Mouse (Mus musculus): Measurements from ENCODE around the gene Rps10. TPM values are rescaled to one million over a fixed set of nuclear protein-coding genes. Genes with fewer than 3 reads are reported as not detected.
"Not testable (repeated sequence)": the region's sequence is repeated elsewhere in the genome, so short reads cannot be mapped to it uniquely, and the experiment has no call there.

The Rps10 gene
- polyA plus RNA-seq, 1 experiment from 2014 or later: 1,122 TPM

DNA sequence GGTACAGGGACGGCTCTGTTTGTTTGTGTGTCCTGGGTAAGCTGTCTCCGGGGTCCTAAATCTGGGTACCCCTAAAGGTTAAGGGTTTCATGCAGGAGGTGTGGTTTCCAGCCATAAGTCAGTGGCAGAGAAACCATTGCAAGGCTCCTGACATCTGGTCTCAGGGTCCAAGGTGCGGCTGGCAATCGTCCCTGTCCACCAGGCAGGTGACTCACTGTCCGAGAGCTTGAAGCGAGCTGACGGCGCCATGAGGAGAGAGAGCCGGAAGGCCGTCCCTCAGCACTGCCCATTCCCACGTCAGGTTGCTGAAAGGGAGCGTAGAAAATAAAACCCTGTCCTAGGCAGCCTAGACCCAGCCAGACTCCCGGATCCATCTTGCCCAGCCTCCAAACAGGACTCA, 14.1 kb upstream of the Rps10 start:
- Histone ChIP-seq H3K27me3 (replicated peaks; ENCODE audit: control insufficient read depth, insufficient read depth, low read length) (peaks cover 9% of the 10 kb centered on the region), H3K9me3 (ENCODE audit: control insufficient read depth, low read length) (no peaks in the 10 kb centered on the region), H3K4me2 (ENCODE audit: low read depth, low read length) (no peak overlapping the region), H3K36me3 (ENCODE audit: control insufficient read depth, insufficient read depth, low read length) (no peaks in the 10 kb centered on the region), H3K27ac (replicated peaks; ENCODE audit: low read depth, low read length) (no peak overlapping the region), H3K9ac (ENCODE audit: low read depth, low read length) (no peak overlapping the region), H3K4me3 (ENCODE audit: low read depth, low read length) (no peak overlapping the region), H3K4me1 (ENCODE audit: control insufficient read depth, insufficient read depth, low read length) (peaks cover 5% of the 10 kb centered on the region)
- 77% methylated on average over 12 of the region's 13 CpGs for WGBS
- ATAC-seq (ENCODE audit: low read depth): no peak
- DNase-seq (ENCODE audit: low spot score): no peak

DNA sequence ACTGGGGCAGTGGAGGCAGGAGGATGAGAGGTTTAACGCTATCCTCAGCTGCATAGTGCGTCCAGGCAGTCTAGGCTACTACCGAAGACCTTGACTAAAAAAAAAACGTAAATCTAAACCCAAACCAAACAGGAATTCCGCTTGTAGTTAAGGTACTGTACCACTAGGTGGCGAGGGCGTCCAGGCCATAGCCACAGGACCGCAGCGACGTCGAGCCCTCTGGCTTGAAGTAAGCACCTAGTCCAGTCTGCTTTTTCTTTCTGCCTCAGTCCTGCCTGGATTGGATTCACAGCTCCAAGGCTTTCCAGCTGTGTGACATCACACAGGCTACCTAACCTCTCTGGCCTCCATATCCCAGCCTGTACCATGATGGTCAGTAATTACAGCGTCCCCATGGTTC, 13.7 kb upstream of the Rps10 start:
- Histone ChIP-seq H3K4me3 (ENCODE audit: low read depth, low read length) (no peak overlapping the region), H3K4me2 (ENCODE audit: low read depth, low read length) (no peak overlapping the region), H3K36me3 (ENCODE audit: control insufficient read depth, insufficient read depth, low read length) (no peaks in the 10 kb centered on the region), H3K27ac (replicated peaks; ENCODE audit: low read depth, low read length) (no peak overlapping the region), H3K9ac (ENCODE audit: low read depth, low read length) (no peak overlapping the region), H3K9me3 (ENCODE audit: control insufficient read depth, low read length) (no peaks in the 10 kb centered on the region), H3K4me1 (ENCODE audit: control insufficient read depth, insufficient read depth, low read length) (0 out of 2 replicates have a peak, but pooled peaks cover under 1% of the 10 kb centered on the region), H3K27me3 (replicated peaks; ENCODE audit: control insufficient read depth, insufficient read depth, low read length) (peaks cover 5% of the 10 kb centered on the region)
- 8% methylated on average over 12 of the region's 12 CpGs for WGBS
- peak; percentile 51 for DNase-seq (ENCODE audit: low spot score)
- ATAC-seq (ENCODE audit: low read depth): no peak

DNA sequence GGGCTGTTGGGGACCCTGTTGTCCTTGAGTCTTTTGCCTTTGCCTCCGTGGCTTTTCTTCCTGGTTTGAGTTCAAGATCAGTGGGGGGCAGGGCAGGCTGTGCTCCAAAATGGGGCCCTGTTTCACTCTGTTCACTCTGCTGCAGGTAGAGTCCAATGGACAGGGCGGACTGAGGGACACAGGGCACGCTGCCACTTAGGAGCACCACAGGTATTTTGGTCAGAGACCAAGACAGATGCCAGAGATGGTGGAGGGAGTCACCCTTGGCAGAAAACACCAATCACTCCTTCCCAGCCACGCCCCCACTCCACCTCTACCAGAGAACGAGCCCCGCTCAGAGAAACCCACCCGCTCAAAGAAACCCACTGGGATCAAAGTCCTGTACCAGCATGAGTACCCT, 9.3 kb upstream of the Rps10 start:
- H3K27ac ChIP-seq (replicated peaks; ENCODE audit: low read depth, low read length): no peak overlapping the region
- H3K36me3 ChIP-seq (ENCODE audit: control insufficient read depth, insufficient read depth, low read length): no peaks in the 10 kb centered on the region
- no peaks in the 10 kb centered on the region for H3K27me3 ChIP-seq (replicated peaks; ENCODE audit: control insufficient read depth, insufficient read depth, low read length)
- no peak overlapping the region for H3K9ac ChIP-seq (ENCODE audit: low read depth, low read length)
- no peak overlapping the region for H3K4me2 ChIP-seq (ENCODE audit: low read depth, low read length)
- H3K4me3 ChIP-seq (ENCODE audit: low read depth, low read length): no peak overlapping the region
- 36% methylated on average over 6 of the region's 7 CpGs for WGBS
- 0 out of 2 replicates have a peak, but pooled peaks cover 3% of the 10 kb centered on the region for H3K4me1 ChIP-seq (ENCODE audit: control insufficient read depth, insufficient read depth, low read length)
- DNase-seq (ENCODE audit: low spot score): no peak
- ATAC-seq (ENCODE audit: low read depth): no peak
- no peaks in the 10 kb centered on the region for H3K9me3 ChIP-seq (ENCODE audit: control insufficient read depth, low read length)

DNA sequence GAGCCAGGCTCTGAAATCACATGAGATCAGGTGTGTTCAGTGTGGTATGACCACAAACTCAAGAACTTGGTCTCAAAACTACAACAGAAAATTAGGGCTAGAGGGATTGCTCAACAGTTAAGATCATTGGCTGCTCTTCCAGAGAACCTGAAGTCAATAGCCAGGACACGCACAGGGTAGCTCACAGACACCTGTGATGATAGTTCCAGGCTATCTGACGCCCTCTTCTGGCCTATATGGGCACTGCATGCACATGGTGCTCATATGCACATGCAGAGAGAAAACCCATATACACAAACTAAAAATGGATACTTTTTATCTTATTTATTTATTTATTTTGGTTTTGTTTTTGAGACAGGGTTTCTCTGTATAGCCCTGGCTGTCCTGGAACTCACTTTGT, 8.1 kb upstream of the Rps10 start:
- no peak for DNase-seq (ENCODE audit: low spot score)
- 41% methylated on average over 2 of the region's 2 CpGs for WGBS

DNA sequence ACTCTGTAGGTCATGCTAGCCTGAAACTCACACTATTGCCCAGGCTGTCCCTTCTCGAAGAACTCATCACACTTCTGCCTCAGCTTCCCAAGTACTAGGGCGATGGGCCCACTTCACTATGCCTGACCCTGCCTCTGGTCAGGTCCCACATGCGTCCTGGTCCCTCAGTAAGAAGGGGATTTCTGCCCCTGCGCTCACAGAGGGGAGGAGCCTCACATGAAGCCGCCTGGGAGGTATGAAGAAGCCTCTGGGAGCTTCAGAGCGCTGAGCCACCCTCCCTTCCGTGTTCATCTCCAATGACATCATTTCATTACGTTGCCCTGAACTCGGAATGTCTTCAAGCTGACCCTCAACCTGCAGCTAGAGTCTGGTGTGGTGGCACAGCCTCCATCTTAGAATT, 7.3 kb upstream of the Rps10 start:
- no peak overlapping the region for H3K9ac ChIP-seq (ENCODE audit: low read depth, low read length)

More for the DNA sequence above, 8.1 kb upstream of the Rps10 start:
- H3K27me3 ChIP-seq (replicated peaks; ENCODE audit: control insufficient read depth, insufficient read depth, low read length): no peaks in the 10 kb centered on the region
- no peak for ATAC-seq (ENCODE audit: low read depth)
- no peak overlapping the region for H3K27ac ChIP-seq (replicated peaks; ENCODE audit: low read depth, low read length)
- no peaks in the 10 kb centered on the region for H3K9me3 ChIP-seq (ENCODE audit: control insufficient read depth, low read length)
- no peak overlapping the region for H3K4me2 ChIP-seq (ENCODE audit: low read depth, low read length)
- H3K4me1 ChIP-seq (ENCODE audit: control insufficient read depth, insufficient read depth, low read length): 0 out of 2 replicates have a peak, but pooled peaks cover 3% of the 10 kb centered on the region
- H3K4me3 ChIP-seq (ENCODE audit: low read depth, low read length): no peak overlapping the region
- H3K9ac ChIP-seq (ENCODE audit: low read depth, low read length): no peak overlapping the region
- H3K36me3 ChIP-seq (ENCODE audit: control insufficient read depth, insufficient read depth, low read length): no peaks in the 10 kb centered on the region

DNA sequence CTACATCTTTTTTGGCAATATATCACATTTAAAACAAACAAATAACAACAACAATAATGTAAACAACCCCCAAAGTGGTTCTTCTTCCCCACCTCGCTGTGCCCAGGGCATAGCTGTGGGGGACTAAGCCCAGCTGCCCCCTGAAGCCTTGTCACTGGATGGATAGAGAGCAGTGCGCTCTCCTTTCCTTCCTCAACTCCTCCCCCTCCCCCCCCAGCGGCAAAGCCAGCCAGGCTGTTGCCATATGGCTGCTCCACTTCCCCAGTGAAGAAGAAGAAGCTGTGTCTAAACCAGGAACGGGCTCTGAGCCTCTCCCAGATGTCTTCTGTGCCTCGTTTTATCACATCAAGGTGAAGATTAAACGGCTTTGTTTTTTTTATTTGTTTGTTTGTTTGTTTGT, 6.6 kb upstream of the Rps10 start:
- H3K9me3 ChIP-seq (ENCODE audit: control insufficient read depth, low read length): no peaks in the 10 kb centered on the region
- H3K4me2 ChIP-seq (ENCODE audit: low read depth, low read length): no peak overlapping the region
- WGBS: 44% methylated on average over 6 of the region's 6 CpGs
- no peaks in the 10 kb centered on the region for H3K27me3 ChIP-seq (replicated peaks; ENCODE audit: control insufficient read depth, insufficient read depth, low read length)
- H3K27ac ChIP-seq (replicated peaks; ENCODE audit: low read depth, low read length): 0 out of 2 replicates have a peak overlapping the region, but pooled peaks have one; percentile 45
- no peak for DNase-seq (ENCODE audit: low spot score)
- 0 out of 2 replicates have a peak, but pooled peaks cover 3% of the 10 kb centered on the region for H3K4me1 ChIP-seq (ENCODE audit: control insufficient read depth, insufficient read depth, low read length)
- H3K36me3 ChIP-seq (ENCODE audit: control insufficient read depth, insufficient read depth, low read length): no peaks in the 10 kb centered on the region
- ATAC-seq (ENCODE audit: low read depth): peak; percentile 31; the same call in 1 of the 2 replicates
- H3K9ac ChIP-seq (ENCODE audit: low read depth, low read length): no peak overlapping the region
- H3K4me3 ChIP-seq (ENCODE audit: low read depth, low read length): no peak overlapping the region

More for the DNA sequence above, 7.3 kb upstream of the Rps10 start:
- Histone ChIP-seq H3K4me3 (ENCODE audit: low read depth, low read length) (no peak overlapping the region), H3K4me1 (ENCODE audit: control insufficient read depth, insufficient read depth, low read length) (0 out of 2 replicates have a peak, but pooled peaks cover 3% of the 10 kb centered on the region), H3K9me3 (ENCODE audit: control insufficient read depth, low read length) (no peaks in the 10 kb centered on the region), H3K36me3 (ENCODE audit: control insufficient read depth, insufficient read depth, low read length) (no peaks in the 10 kb centered on the region), H3K27me3 (replicated peaks; ENCODE audit: control insufficient read depth, insufficient read depth, low read length) (no peaks in the 10 kb centered on the region), H3K27ac (replicated peaks; ENCODE audit: low read depth, low read length) (no peak overlapping the region), H3K4me2 (ENCODE audit: low read depth, low read length) (no peak overlapping the region)
- ATAC-seq (ENCODE audit: low read depth): no peak
- WGBS: 82% methylated on average over 9 of the region's 9 CpGs
- no peak for DNase-seq (ENCODE audit: low spot score)

DNA sequence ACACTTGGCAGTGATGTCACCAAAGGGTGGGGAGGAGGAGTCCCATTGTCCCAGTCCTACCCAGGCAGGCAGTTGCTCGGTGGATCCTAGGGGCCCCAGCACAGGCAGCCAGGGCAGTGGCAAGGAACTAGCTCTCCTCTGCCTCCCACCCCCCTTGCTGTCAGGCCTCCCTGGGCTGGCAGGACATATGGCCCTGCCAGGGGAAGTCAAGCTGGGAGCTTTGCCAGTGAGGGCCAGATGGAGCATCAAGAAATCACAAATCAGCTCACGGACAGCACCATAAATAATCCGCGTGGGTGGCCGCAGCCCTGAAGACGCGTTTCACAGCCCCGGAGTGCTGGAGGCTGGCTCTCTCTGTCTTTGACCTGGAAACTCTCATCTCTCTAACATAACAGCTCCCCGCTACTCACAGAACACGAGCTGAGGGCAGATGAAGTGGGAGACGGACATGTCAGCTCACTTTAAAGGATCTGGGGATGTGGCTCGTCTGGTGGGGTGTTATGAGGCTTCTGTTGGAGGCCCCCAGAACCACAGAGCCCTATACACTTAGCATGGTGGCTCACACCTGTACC, 6.1 kb upstream of the Rps10 start:
- Histone ChIP-seq H3K9ac (ENCODE audit: low read depth, low read length) (peak overlapping the region; percentile 7), H3K27ac (replicated peaks; ENCODE audit: low read depth, low read length) (peak overlapping the region; percentile 45; the same call in 1 of the 2 replicates), H3K27me3 (replicated peaks; ENCODE audit: control insufficient read depth, insufficient read depth, low read length) (no peaks in the 10 kb centered on the region), H3K4me2 (ENCODE audit: low read depth, low read length) (no peak overlapping the region), H3K36me3 (ENCODE audit: control insufficient read depth, insufficient read depth, low read length) (no peaks in the 10 kb centered on the region), H3K4me1 (ENCODE audit: control insufficient read depth, insufficient read depth, low read length) (0 out of 2 replicates have a peak, but pooled peaks cover 3% of the 10 kb centered on the region), H3K9me3 (ENCODE audit: control insufficient read depth, low read length) (no peaks in the 10 kb centered on the region), H3K4me3 (ENCODE audit: low read depth, low read length) (no peak overlapping the region)
- DNase-seq (ENCODE audit: low spot score): peak; percentile 73
- 10% methylated on average over 6 of the region's 12 CpGs for WGBS
- peak; percentile 76; the same call in 1 of the 2 replicates for ATAC-seq (ENCODE audit: low read depth)

DNA sequence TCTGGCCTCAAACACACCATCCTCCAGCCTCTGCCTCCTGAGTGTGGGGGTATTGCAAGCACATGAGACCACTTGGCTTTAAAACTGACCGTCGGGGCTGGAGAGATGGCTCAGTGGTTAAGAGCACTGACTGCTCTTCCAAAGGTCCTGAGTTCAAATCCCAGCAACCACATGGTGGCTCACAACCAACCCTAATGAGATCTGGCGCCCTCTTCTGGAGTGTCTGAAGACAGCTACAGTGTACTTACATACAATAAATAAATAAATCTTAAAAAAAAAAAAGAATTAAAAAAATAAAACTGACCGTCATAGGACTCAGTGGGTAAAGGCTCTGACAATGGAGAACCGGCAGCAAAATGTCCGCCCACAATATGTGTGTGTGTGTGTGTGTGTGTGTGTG, 3.4 kb upstream of the Rps10 start:
- H3K27me3 ChIP-seq (replicated peaks; ENCODE audit: control insufficient read depth, insufficient read depth, low read length); H3K9me3 ChIP-seq (ENCODE audit: control insufficient read depth, low read length); H3K4me3 ChIP-seq (ENCODE audit: low read depth, low read length); ATAC-seq (ENCODE audit: low read depth); H3K27ac ChIP-seq (replicated peaks; ENCODE audit: low read depth, low read length); DNase-seq (ENCODE audit: low spot score); H3K36me3 ChIP-seq (ENCODE audit: control insufficient read depth, insufficient read depth, low read length); H3K4me2 ChIP-seq (ENCODE audit: low read depth, low read length); H3K9ac ChIP-seq (ENCODE audit: low read depth, low read length): not testable (repeated sequence)
- WGBS: 86% methylated on average over 6 of the region's 6 CpGs
- peaks cover 11% of the 10 kb centered on the region; the same call in 1 of the 2 replicates for H3K4me1 ChIP-seq (ENCODE audit: control insufficient read depth, insufficient read depth, low read length)

DNA sequence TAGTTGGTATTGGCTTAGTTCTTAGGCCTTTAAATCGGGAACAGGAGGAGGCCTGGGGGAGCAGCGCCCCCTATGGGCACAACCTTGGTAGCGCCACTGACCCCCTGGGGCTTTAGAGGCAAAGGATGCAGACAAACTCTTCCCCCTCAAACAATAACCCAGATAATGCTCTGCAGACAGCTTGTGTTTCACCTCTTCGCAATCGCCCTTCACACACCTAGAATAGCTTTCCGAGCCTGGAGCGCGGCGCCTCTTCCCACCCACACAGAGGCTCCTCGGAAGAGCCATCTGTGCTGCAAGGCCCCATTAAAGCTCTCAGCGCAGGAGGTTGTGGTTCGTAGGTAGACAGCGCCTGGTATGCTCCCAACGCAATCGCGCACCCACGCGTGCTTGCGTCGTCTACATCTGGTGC, 2.5 kb upstream of the Rps10 start:
- Histone ChIP-seq H3K36me3 (ENCODE audit: control insufficient read depth, insufficient read depth, low read length) (peaks cover 1% of the 10 kb centered on the region), H3K4me2 (ENCODE audit: low read depth, low read length) (no peak overlapping the region), H3K27me3 (replicated peaks; ENCODE audit: control insufficient read depth, insufficient read depth, low read length) (no peaks in the 10 kb centered on the region), H3K9ac (ENCODE audit: low read depth, low read length) (no peak overlapping the region), H3K4me3 (ENCODE audit: low read depth, low read length) (no peak overlapping the region), H3K9me3 (ENCODE audit: control insufficient read depth, low read length) (no peaks in the 10 kb centered on the region), H3K4me1 (ENCODE audit: control insufficient read depth, insufficient read depth, low read length) (peaks cover 11% of the 10 kb centered on the region; the same call in 1 of the 2 replicates), H3K27ac (replicated peaks; ENCODE audit: low read depth, low read length) (no peak overlapping the region)
- 83% methylated on average over 20 of the region's 20 CpGs for WGBS
- no peak for ATAC-seq (ENCODE audit: low read depth)
- DNase-seq (ENCODE audit: low spot score): no peak
